Mouse (Mus musculus) cerebellum, adult 11 months (tissue): ENCODE measurements around the gene Ranbp1.
"Not testable (repeated sequence)": the region's sequence is repeated elsewhere in the genome, so short reads cannot be mapped to it uniquely, and the experiment has no call there.

ENCODE experiments used
- DNase-seq: peaks from one replicate; pipeline ENCODE4 v3.0.0; 2022

Ranbp1 gene

GRCm38 (mm10) chr16:18248433-18249363 lies at the start of gene Ranbp1, which contains the start of gene Trmt2a:
TSS of gene Ranbp1 (minus strand) at chr16:18248732.
TSS of gene Trmt2a (plus strand) at chr16:18248679.
- peak; percentile 97 for DNase-seq

GRCm38 (mm10) chr16:18289614-18290013 lies 41.1 kb upstream of the Ranbp1 start:
- DNase-seq, result not testable (repeated sequence)

DNA sequence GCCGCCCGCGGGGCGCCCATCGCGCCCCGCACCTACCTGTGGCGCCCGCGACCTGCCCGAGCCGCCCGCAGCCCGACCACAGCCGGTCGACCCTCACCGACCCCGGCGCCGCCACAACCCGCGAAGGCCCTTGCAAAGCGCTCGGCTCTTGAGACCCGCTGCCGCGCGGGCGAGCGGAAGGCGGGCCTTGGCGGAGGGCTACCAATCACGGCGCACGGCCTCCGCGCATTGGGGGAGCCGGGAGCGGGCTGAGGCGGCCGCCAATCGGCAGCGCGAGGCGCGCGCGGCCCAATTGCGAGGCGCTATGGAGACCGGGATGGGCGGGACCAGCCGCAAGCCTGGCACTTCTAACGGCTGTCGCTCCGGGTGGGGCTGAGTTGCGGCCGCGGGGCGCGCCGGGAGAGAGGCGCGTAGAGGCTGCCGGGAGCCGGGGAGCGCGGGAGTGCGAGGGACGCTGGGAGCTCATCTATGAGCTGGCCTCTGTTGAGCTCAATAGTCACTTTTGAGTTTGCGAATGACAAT lies 40.6 kb upstream of the Ranbp1 start, which contains the start of gene Dgcr8:
Gene Dgcr8, minus strand, starts transcription at position 180 of the 522 bp plus-strand sequence.
- peak; percentile 98 for DNase-seq

- DNase-seq, result no peak
Observed at GRCm38 (mm10) chr16:18288581-18289061, 40.1 kb upstream of the Ranbp1 start.

- DNase-seq, result peak; percentile 17
Observed at GRCm38 (mm10) chr16:18288166-18288565, 39.6 kb upstream of the Ranbp1 start.

GRCm38 (mm10) chr16:18275166-18275565 lies 26.6 kb upstream of the Ranbp1 start:
- no peak for DNase-seq

- no peak for DNase-seq
Observed at GRCm38 (mm10) chr16:18268182-18268581, 19.6 kb upstream of the Ranbp1 start.

DNA sequence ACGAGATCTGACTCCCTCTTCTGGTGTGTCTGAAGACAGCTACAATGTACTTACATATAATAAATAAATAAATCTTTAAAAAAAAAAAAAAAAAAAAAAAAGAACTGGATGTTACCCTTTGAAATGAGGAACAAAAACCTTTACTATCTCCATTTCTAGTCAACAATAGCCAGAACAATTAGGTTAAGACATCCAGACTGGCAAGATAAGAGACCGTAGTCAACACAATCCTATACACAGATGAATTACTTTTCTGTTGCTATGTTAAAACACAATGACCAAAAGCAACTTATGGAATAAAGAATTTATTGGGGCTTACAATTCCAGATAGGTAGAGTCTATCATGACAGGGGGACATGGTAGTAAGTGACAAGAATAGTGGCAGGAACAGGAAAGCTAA lies 16.5 kb upstream of the Ranbp1 start:
- DNase-seq, result no peak

DNA sequence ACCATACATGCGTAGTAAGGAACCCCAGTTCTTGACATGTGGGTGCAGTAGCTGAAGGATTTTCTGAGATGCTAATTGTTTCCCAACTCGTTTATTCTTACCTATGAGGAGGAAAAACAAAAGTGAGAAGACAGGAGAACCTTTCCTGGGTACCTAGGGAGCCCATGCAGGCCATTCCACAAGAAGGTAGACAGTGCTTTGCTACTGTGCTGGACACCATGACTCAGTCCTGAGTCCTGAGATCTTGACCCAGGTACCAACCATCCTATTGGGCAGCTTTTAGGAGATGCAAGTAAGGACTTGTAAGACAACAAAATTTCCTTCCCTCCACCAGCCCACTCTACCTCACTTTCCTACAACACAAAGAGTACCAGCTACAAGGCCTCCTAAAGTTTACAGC lies 9.7 kb upstream of the Ranbp1 start, which contains the start of gene Gm49776:
Gene Gm49776, minus strand, starts transcription at position 101 of the 400 bp plus-strand sequence.
- DNase-seq, result no peak

GRCm38 (mm10) chr16:18253866-18254265 lies 5.3 kb upstream of the Ranbp1 start:
- DNase-seq, result no peak

DNA sequence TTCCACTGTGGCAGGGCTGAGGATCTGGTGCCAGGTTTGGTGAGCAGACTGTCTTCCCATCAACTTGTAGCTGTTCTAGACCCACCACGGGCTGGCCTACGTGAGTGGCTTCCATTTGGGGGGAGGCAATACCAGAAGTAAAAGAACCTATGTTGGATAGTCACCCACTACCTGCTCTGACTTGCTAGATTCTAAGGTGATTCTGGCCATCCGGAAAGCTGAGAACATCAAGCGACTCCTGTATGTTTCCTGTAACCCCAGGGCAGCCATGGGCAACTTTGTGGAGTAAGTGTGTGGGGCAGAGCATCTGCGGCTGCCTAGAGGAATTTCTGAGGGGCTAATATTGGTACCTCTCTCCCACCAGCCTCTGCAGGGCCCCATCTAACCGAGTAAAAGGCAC lies 4.2 kb upstream of the Ranbp1 start:
- DNase-seq, result no peak

DNA sequence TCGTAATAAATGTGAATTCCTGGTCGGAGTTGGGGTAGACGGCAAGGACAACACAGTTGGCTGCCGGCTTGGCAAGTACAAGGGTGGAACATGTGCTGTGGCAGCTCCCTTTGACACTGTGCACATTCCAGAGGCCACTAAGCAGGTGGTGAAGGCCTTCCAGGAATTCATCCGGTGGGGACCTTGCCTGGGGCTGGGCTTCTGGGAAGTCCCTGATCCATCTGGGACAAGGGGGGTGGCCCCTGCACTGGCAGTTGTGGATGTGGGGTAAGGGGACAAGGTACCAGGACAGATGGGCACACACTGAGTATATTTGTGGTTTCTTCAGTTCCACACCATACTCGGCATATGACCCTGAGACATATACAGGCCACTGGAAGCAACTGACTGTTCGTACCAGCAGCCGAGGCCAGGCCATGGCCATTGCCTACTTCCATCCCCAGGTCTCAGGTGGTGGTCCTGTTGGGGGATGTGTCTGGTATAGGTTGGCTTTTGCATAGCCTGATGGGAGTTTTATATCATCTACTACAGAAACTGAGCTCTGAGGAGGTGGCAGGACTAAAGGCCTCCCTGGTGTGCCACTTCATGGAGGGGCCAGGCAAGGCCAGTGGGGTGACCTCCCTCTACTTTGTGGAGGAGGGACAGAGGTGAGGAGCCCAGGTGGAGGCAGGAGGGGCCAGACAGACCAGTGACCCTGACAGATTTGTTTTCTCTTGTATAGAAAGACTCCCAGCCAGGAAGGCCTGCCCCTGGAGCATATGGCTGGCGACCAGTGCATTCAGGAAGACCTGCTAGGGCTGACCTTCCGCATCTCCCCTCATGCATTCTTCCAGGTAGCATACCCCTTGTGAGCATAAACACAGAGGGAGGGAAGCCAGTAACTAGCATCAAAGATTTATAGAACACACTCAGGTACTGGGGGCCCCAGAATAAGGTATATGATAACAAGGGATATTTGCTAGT lies 2.6 kb upstream of the Ranbp1 start:
- DNase-seq, result no peak

DNA sequence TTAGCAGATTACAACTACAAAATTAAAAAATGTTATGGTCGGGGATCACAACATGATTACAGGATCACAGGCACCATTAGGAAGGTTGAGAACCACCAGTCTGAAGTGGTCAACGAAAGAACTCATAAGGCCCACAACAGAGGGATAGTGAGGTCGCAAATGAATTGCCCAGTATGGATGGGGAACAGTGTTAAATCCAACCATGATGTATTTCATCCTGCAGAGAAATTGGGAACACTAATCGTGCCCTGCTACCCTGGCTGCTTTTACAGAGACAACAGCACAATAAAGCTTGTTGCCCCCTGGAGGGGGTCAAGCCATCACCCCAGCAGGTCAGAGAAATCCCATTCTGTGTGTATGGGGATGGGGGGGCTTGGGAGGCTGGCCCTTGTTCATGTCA lies 1.7 kb upstream of the Ranbp1 start:
- no peak for DNase-seq

DNA sequence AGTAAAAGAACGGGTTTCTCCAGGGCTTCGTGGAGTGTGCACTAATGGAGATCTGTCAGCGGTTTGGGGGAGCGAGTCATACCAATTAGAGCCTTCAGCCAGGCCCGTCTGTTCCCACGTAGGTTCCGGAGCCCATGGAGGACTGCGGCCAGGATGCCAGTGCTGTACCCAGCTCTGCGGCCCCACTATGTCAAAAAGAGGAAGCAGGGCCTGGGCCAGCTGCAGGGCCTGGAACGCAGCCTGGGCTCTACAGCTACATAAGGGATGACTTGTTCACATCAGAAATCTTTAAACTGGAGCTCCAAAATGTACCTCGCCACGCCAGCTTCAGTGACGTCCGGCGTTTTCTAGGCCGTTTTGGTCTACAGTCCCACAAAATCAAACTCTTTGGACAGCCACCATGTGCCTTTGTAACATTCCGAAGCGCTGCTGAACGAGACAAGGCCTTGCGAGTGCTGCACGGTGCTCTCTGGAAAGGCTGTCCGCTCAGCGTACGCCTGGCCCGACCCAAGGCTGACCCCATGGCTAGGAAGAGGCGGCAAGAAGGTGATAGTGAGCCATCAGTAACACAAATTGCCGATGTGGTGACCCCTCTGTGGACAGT lies 934 bp upstream of the Ranbp1 start:
- peak; percentile 49 for DNase-seq

- DNase-seq, result no peak
Observed at GRCm38 (mm10) chr16:18247521-18248399, 772 bp downstream of the Ranbp1 start.

DNA sequence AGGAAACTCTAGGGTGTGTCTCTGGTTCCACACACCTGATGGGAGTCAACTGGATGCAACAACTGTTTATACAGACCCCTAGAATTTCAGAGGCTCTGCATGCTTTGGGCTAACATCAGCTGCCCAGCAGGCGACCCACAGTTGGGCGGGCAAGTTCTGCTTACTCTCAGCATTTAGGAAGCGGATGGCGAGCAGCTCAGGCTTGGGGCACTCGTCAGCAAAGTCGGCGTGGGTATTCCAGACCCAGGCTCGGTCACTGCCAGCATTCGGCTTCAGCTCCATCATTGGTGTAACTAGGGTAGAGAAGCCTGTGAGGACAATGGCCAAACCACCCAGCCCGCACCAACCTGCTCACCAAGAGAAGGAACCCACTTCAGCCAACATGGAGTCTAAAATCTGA lies 7.0 kb downstream of the Ranbp1 start:
- no peak for DNase-seq

DNA sequence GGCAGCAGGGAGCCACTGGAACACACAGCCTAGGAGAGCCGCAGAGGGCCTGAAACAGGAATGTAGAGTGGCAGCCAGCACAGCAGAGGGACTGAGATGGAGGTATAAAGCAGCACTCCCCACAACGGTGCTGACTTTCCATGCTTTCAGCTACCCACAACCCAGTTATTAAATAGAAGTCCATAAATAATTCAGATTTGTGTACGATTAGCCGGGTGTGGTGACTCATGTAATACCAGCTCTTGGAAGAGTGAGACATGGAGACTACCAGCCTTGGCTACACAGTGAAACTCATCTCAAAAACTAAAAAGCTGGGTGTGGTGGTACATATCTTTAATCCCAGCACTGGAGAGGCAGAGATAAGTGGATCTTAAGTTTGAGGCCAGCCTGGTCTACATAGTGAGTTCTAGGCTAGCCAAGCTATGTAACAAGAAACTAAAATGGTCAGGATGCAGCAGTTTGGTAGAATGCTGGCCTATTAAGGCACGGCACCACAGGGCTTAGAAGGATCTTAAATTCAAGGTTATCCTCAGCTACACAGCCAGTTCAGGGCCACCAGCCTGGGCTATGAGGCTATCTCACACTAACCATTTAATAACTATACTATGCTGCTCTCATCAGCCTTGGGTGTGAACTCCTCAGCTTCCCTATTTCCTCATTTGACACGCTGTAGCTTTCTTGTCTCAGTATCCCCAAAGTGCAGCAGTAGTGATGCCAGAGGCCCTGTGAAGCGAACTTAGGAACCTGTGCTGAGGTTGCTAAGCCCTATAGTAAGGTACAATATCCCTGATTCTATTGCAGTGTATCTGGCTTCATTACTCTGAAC lies 11.6 kb downstream of the Ranbp1 start:
- no peak for DNase-seq

GRCm38 (mm10) chr16:18235389-18236065 lies 13.0 kb downstream of the Ranbp1 start:
- peak; percentile 52 for DNase-seq

- peak; percentile 67 for DNase-seq
Observed at GRCm38 (mm10) chr16:18234671-18235388, 13.7 kb downstream of the Ranbp1 start, which contains the start of gene Zdhhc8. TSS of gene Zdhhc8 (minus strand) at chr16:18235136.
